Mouse (Mus musculus): ENCODE data around the gene Ogg1.
"Not testable (repeated sequence)": the region's sequence is repeated elsewhere in the genome, so short reads cannot be mapped to it uniquely, and the experiment has no call there.

Ogg1 gene

DNA sequence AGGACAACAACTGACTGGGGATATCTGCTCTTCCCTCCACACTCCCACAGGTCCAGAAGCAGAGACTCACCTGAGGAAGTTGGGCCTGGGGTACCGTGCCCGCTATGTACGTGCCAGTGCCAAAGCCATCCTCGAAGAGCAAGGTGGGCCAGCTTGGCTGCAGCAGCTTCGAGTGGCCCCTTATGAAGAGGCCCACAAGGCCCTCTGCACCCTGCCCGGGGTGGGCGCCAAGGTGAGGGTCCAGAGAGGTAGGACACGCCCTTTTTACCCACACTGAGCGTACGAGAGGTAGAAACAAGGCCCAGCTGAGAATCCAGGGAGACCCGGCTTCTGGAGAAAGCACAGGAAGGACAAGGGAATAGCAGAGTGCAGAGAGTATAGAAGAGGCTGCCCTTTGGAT is 4.9 kb downstream of the Ogg1 start:
- in situ Hi-C loops (cut with MseI, MboI): no loop called here

DNA sequence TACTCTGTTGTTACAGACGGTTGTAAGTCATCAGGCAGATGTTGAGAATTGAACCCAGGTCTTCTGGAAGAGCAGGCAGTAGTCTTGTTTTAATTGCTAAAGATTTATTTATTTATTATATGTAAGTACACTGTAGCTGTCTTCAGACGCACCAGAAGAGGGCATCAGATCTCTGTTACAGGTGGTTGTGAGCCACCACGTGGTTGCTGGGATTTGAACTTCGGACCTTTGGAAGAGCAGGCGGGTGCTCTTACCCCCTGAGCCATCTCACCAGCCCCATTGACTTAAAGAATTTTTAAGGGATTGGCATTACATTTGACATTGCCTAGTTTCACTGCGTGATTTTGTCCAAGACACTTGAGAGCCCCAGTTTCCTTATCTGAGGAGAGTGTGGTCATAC is 6.0 kb downstream of the Ogg1 start:
- in situ Hi-C loops (cut with MseI, MboI): not testable (repeated sequence)

DNA sequence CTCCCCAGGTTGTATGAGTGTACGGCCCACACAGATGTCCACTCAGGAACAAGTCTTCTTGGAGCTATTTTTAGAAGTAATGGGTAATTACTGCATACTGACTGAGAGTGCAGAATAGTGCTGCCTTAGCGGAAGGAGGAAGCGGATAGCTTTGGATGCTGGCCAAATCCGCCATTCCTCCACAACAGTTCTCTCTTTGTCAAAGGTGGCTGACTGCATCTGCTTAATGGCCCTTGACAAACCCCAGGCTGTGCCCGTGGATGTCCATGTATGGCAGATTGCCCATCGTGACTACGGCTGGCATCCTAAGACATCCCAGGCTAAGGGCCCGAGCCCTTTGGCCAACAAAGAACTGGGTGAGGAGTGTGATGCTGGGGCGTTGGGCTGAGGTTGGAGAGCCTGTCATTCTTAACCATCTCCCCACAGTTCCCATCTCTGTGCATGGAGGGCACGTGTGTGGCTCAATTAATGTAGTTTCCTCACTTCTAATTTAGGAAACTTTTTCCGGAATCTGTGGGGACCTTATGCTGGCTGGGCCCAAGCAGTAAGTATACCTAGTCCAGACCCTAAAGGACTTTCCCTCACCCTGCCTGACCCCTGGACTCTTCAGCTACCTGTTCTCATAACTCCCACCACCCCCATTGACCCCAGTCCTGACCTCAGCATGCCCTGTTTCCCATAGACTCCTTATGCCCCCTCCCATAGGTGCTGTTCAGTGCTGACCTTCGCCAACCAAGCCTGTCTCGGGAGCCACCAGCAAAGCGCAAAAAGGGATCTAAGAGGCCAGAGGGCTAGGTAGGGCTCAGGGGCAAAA is 6.6 kb downstream of the Ogg1 start:
- in situ Hi-C loops (cut with MseI, MboI): no loop called here

DNA sequence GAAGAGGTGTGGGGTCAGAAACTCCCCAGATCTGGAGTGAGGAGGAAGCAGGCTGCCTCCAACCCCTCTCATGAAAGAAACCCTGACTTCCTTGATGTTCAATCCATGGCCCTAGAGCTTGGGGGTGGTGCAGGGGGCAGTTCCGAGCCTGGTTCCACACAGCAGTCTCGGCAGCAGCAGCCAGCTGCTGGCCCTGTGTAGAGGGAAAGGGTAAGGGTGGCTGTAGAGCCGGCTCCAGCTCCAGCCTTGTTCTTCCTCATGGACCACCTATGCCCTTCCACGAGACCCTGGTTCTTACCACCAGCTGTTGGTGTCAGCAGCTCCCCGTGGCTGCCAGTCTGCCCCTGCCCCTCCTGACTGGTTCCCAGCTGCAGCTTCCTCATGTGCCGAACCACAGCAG is 7.4 kb downstream of the Ogg1 start:
- in situ Hi-C loops (cut with MseI, MboI): no loop called here

DNA sequence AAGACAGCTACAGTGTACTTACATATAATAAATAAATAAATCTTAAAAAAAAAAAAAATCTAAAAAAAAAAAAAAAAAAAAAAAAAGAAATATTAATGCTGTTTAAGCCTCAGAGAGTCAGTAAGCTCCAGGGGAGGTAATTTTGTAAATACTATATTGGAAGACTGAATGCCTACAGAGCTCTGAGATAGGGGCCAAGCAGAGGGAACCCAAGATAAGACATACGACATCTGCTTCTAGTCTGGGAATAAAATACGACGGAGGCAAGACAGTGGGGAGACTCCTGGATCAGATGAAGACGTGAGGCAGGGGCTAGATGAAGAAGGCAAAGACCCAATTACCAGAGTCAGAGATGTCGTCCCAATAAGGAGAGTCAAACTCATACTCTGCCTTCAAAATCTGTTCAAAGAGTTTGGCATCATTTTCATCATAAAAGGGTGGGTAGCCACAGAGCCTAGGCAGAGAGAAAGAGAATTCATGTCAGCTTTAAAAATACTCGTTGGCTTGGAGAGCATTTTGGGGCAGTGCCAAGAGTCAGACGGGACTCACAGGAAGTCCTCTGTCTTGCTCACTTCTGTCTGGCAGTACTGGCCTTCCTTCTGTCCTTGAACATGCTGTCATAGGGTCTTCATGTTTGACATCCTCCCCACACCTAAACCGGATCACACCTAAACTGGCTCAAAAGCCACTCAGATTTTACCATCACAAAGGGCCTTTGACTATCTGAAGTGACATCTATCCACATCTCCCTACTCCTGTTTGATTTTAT is 10.3 kb downstream of the Ogg1 start:
- in situ Hi-C loops (cut with MseI, MboI): no loop called here

DNA sequence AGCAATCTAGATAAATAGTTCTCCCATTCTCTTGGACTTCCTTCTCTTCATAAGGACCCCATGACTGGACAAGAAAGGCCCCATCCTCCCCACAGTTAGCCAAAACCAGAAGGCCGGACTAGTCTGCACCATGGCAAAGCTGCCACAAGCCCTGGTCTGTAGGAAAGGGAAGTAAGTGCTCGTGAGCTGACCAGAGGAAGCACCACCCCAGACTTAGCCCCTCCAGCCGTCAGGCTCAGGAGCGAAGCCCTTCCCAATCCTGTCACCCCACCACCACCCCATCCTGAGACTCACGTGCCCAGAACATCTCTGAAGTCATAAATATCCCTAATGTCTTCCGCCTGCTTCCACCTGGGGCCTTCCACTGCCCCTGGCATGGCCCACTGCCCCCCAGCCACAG is 14.8 kb downstream of the Ogg1 start:
- in situ Hi-C loops (cut with MseI, MboI): no loop called here

DNA sequence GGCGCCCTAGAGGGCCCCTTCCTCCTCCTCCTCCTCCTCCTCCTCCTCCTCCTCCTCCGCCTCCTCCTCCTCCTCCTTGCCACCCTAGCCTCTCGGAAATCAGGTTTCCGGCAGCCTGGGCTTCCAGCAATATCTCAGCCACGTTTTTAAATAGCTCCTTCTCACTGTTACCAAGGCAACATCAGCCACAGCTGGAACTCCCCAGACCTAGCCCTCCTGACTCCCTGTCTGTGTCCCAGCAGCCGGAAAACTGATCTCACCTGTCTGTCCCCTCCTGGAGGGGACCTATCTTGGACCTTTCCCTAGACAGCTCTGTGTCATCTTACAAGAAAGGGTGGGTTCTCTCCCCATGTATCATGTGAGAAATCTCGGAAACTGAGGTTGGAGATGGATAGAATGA is 15.5 kb downstream of the Ogg1 start:
- in situ Hi-C loops (cut with MseI, MboI): no loop called here

DNA sequence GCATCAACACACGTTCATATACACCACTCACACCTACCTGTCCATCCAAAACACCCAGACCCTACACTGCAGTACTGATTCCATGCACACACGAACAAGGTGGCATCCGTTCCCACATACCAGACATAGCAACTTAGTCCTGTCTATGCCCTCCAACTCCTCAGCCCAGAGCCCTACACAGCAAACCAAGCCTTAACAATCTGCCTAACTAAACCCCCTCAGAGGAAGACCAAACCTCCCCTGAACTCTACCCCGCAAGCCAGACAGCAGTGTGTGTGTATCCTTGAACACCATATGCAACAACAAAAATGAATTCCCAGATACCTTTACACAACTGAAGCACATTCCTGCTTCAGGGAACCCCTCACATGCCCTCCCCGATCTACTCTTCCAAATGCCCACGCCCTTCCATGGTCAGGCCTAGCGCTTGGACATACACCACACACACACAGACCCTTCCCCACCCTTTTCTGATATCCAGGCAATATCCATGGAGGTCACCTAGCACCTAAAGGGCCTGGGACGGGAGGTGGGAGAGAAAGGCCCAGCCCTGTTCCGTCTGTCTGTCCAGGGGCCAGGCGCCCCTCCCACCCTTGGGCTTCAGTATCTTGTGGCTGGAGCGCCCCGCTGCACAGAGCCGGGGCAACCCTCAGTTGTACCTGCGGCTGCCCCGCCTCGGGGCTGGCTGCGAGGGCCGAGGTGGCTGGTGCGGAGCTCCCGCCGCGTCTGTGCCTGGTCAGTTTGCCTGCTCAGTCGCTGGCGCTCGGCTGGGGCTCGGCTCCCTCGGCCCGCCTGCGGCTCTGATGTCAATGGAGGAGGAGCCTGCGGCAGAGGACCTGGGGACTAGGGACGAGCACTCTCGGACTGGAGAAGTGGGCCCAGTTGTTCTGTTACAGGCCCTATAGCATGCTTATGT is 16.7 kb downstream of the Ogg1 start, which contains the start of gene Camk1:
Camk1 (minus strand) TSS at position 808 of the 916 bp plus-strand sequence.
- in situ Hi-C loops (cut with MseI, MboI): no loop called here

DNA sequence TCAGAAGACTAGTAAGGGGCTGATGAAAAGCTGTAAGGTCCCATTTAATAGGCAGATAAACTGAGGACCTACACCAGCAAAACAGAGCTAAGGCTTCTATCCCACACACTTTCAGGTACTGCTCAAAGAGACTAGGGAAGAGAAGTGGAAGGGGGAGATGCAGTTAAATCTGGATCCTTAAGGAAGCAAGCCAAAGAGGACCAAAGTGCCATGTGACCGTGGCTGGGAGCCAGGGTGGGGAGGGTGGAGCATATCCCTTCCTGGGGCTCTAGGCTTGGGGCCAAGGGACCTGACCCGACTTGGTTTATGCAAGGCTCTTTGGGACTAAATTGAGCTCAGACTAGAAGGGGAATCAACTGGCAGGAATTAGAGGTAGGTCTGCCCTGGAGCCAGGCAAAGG is 17.5 kb downstream of the Ogg1 start:
- in situ Hi-C loops (cut with MseI, MboI): no loop called here

DNA sequence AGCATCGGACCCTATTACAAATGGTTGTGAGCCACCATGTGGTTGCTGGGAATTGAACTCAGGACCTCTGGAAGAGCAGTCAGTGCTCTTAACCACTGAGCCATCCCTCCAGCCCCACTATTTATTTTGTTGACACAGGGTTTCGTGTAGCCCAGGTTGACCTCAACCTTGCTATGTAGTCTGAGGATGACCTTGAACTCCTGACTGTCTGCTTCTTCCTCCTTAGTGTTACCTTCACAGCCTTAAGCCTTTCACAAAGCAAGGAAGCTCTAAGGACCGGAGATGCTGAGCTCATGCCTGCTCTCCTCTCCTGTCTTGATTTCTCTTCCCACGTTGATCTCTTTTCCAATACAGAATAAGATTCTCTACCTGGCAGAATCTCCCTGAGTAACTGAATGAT is 20.1 kb downstream of the Ogg1 start:
- in situ Hi-C loops (cut with MseI, MboI): no loop called here

DNA sequence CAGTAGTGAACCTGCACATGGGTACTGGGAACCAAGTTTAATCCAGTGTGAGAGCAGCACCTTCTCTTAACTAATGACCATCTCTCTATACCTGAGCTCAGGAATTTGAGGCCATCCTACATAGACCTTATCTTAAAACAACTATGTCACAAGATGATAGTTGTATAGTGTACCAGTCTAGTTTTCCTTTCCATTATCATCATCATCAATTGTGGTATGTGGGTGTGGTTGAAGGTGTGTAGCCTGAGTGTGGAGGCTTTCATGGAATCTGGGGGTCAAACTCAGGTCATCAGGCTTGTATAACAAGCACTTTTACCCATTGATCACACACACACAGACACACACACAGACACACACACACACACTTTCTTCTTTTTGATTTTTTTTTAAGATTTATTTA is 23.8 kb downstream of the Ogg1 start:
- in situ Hi-C loops (cut with MseI, MboI): no loop called here

DNA sequence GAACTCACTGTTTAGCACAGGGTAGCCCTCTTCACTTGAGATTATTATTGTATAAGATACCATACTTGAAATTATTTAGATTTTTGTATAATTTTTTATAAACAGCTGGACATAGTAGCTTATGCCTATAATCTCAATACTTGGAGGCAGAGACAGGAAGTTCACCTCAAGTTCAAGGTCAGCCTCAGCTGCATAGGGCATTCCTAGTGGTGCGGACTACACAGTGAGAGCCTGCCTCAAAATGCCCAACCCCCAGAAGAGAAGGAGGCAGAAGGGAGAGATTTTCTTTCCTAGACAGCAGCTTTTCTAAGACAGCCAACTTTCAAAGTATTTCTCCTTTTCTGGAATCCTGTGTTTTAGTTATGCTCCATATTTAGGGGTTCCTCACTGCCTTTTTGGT is 24.4 kb downstream of the Ogg1 start:
- in situ Hi-C loops (cut with MseI, MboI): no loop called here

DNA sequence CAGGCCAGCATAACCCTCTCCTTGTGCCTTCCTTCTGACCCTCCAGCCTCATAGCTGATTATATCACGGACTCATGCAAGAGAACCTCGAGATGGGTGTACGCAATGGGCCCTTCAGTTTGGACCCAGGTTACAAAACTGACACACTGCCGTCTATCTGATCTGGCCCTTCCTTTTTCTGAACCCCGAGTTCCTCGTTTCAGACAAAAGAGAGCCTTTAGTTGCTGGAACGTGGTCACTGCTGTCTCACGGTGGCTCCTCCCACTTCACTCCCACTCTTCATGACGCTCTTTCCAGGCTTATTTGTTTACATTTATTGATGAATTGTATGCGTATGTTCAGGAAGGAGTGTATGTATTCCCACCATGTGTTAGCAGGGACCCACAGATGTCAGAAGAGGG is 24.9 kb downstream of the Ogg1 start:
- in situ Hi-C loops (cut with MseI, MboI): no loop called here

DNA sequence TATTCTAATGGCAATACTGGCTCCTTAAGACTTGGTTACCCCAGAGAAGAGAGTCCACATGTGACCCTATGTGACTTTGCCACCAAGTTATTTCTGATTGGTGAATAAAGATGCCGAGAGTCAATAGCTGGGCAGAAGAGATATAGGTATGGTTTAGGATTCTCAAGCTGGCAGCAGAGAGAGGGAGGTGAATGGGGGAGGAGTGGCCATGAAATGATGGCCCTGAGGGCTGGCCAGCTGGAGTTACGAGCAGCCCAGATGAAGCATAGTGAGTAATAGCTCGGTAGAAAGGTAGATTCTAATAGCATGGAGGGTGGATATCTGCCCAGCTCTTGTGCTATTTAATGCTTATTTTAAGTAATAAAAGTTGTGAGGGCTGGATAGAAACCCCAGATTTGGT is 26.0 kb downstream of the Ogg1 start:
- in situ Hi-C loops (cut with MseI, MboI): no loop called here

DNA sequence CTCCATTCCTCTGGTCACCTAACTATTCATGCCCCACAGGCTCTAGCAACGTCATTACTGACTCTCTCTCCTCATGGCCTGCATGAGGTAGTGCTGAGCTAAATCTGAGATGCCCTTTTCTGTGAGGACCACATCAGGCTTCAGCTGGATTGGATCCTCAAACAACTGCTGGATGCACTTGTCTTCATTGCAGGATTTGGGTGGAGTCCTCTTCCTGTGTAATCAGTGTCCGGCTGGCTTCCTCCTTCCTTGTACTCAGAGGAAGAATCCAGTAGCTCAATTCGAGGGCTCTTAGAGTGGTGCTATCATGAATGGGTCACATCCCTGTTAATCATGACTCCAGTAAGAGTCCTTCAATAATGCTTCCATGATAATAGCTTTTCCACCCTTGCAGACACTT is 26.9 kb downstream of the Ogg1 start:
- in situ Hi-C loops (cut with MseI, MboI): no loop called here

DNA sequence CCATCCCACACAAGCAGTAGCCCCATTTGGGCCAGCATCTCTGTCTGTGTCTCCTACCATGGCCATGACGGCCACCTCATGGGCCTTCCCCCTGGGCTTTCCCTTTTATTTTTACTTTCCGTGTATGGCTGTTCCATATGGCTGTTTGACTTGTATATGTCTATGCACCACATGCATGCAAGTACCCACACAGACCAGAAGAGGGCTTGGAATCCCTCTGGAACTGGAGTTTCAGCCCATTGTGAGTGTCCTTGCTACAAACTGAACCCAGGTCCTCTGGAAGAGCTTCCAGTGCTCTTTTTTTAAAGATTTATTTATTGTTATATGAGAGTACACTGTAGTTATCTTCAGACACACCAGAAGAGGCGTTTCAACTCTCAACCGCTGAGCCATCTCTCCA is 34.7 kb downstream of the Ogg1 start:
- in situ Hi-C loops (cut with MseI, MboI): no loop called here

DNA sequence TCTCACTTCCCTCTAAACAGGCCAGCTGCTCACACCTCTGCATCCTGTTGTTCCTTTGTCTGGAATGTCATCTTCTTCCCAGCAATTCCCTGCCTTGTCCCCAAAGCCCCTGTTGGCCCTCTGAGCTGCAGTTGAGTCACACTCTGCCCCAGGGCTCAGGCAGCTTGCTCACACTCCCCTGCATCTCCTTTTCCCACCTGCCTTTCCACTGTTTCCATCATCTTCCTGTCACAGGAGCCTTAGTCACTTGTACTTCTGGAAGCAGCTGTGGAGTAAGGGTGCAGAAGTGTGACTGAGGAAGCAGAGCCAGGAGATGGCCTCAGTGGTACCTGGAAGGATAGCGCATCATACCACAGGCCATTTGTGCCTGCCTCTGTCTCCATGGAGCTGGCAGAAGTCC is 35.5 kb downstream of the Ogg1 start:
- in situ Hi-C loops (cut with MseI, MboI): no loop called here

DNA sequence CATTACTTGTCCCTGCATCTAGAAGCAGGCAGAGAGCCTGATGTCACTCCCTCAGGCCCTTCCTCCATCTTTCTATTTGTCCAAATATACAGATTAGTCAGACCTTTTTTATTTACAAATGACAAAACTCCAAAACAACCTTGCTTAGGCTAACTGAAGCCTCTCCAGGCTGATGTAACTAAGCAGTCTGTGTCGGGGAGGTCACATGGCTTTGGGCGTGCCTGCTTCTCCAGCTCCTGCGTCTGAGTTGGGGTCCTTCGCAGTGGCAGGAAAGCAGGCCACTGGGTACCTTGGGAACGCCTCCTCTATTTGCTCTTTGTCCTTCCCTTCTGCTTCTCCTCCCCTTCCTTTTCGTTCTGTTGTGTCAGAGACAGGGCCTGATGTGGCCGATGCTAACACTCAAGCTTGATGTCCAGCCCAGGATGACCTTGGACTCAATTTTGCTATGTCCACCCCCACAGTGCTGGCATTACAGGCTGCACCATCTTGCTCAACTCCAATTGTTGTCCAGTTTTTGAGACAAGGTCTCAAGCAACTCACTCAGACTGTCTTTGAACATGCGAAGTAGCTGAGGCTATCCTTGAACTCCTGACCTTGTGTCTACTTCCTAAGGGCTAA is 37.9 kb downstream of the Ogg1 start:
- in situ Hi-C loops (cut with MseI, MboI): no loop called here

DNA sequence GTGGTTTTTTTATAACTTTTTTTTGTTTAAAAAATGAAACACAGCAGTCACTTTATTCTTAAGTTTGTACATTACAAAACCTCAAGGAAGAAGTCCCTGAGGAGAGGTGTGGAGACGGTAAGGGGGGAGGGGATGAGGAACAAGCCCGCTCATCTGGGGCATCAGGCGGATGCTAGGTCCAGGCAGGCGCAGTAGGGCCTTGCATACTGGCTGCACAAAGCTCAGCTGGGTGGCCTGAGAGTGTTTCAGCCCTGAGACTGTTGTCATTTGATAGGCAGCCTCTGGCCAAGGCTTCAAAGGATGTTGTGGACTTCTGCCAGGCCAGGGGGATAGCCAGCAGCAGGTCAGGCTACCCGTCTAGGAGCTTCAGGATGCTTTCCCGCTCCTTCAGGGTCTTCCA is 39.9 kb downstream of the Ogg1 start:
- in situ Hi-C loops (cut with MseI, MboI): no loop called here

DNA sequence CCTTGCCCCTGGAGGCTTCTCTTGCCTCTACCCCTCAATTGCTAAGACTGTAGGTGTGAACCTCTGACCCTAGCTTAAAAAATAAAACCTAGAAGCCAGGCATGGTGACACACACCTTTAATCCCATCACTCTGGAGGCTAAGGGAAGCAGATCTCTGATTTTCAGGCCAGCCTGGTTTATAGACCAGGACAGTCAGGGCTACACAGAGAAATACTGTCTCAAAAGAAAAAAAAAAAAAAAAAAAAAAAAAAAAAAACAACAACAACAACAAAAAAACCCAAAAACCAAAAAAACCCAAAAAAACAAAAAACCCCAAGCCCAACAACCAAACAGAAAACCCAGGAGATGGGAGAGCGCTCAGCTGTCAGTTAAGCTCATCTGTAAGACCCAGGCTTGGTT is 40.8 kb downstream of the Ogg1 start:
- in situ Hi-C loops (cut with MseI, MboI): no loop called here

DNA sequence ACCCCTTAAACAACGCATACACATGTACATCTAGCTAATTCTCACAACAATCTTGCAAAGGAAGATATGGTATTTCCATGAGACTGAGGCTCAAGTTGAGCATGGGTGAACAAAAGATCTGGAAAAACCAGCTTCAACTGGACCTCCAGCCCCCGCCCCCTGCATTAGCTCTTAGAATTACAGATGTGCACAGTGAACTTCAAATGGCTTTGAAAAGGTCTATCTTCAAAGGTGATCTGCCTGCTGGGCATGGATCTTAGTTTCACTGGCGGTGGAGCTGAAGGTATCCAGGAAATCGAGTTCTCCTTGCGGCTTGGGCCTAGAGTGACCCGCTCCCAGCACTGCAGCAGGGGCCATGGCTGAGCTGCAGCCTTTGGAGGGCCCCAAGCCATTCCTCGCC is 41.4 kb downstream of the Ogg1 start:
- in situ Hi-C loops (cut with MseI, MboI): no loop called here

DNA sequence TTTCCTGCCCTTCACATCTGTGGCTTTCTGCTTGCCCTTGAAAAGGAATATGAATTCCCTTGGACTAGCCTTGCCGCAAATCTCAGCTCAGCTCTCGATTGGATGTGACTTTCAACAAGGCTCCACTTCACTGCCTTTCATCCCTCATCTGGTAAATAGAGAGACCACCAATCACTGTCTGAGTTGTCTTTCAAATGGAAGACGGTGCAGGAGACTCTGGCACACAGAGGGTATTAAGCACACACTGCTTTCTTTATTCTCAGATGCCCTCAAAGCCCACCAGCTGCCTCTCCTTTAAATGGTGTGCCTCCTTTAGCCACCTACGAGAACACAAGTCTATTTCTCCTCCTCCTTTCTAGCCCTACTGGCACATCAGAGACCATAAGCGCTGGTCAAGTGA is 41.8 kb downstream of the Ogg1 start:
- in situ Hi-C loops (cut with MseI, MboI): no loop called here
